In the genomic region with DNA sequence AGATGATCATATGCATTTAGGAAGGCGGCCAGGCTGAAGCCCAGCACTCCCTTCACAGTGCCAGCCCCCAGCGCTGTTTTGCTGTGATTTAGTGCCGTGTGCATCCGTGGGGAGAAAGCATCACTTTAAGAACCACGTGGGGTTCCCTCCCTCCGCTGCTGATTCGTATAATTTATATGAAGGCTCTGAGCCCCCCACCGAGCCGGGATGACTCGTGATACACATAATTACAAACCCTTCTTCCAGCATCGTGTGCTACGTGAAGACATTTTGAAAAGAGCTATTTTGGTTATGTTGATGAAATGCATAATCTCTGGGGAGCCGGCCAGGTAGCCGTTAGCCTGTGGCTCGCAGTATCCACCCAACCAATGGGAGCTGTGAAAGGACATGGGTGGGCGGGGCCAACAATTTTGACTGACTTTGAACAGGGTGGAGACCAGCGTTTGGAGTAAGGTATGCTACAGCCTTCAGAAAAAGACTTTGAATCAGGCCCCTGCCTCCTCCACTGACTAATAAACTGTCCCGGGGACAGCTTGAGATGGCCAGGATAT, we compare ENCODE assay signal across 8 mouse cellular contexts.
A peak's percentile ranks its signal among the peaks of the same experiment; 100 is the strongest.
DNase-seq lines count a peak whose midpoint lies in the region; ATAC-seq and TF ChIP-seq lines count a peak whose summit lies in the region.

No protein-coding gene starts in this region.

- H3K4me2 ChIP-seq in embryonic facial prominence, embryonic 14.5 days (ENCODE audit: low read depth, low read length), result peak overlapping the region; percentile 23; the same call in 1 of the 2 replicates
- H3K4me2 ChIP-seq in neural tube, embryonic 13.5 days, result peak overlapping the region; percentile 35

- no peaks in the 10 kb centered on the region for H3K27me3 ChIP-seq in kidney, adult 2 months (replicated peaks; ENCODE audit: control insufficient read depth, insufficient read depth, low read length)
- no peaks in the 10 kb centered on the region for H3K27me3 ChIP-seq in embryonic facial prominence, embryonic 14.5 days (replicated peaks; ENCODE audit: control insufficient read depth, insufficient read depth, low read length)
- 0 out of 2 replicates have a peak, but pooled peaks cover 4% of the 10 kb centered on the region for H3K27me3 ChIP-seq in neural tube, embryonic 13.5 days

- no peak overlapping the region for H3K9ac ChIP-seq in embryonic facial prominence, embryonic 14.5 days (ENCODE audit: low read depth, low read length)
- H3K9ac ChIP-seq in neural tube, embryonic 13.5 days, result no peak overlapping the region

- TF ChIP-seq CTCF in kidney, adult 2 months (conservative IDR thresholded peaks at IDR 0.05; ENCODE audit: insufficient read depth, insufficient read length, low read depth, low read length), result no peak

- no peaks in the 10 kb centered on the region for H3K36me3 ChIP-seq in kidney, adult 2 months (ENCODE audit: control insufficient read depth, insufficient read depth, low read length)
- no peaks in the 10 kb centered on the region for H3K36me3 ChIP-seq in embryonic facial prominence, embryonic 14.5 days (ENCODE audit: control insufficient read depth, insufficient read depth, low read length)
- H3K36me3 ChIP-seq in neural tube, embryonic 13.5 days, result no peaks in the 10 kb centered on the region

- no peak overlapping the region for H3K4me3 ChIP-seq in kidney, adult 2 months (ENCODE audit: insufficient read depth, low read depth, low read length)
- no peak overlapping the region for H3K4me3 ChIP-seq in embryonic facial prominence, embryonic 14.5 days (ENCODE audit: low read depth, low read length)
- H3K4me3 ChIP-seq in neural tube, embryonic 13.5 days, result 0 out of 2 replicates have a peak overlapping the region, but pooled peaks have one; percentile 2

- H3K4me1 ChIP-seq in kidney, adult 2 months (ENCODE audit: control insufficient read depth, insufficient read depth, low read length), result no peaks in the 10 kb centered on the region
- 0 out of 2 replicates have a peak, but pooled peaks cover 5% of the 10 kb centered on the region for H3K4me1 ChIP-seq in embryonic facial prominence, embryonic 14.5 days (ENCODE audit: control insufficient read depth, insufficient read depth, low read length)
- peaks cover 44% of the 10 kb centered on the region for H3K4me1 ChIP-seq in neural tube, embryonic 13.5 days (replicated peaks)

- no peak overlapping the region for H3K27ac ChIP-seq in kidney, adult 2 months (ENCODE audit: insufficient read depth, low read depth, low read length)
- no peak overlapping the region for H3K27ac ChIP-seq in embryonic facial prominence, embryonic 14.5 days (replicated peaks; ENCODE audit: low read depth, low read length)
- peak overlapping the region; percentile 79 for H3K27ac ChIP-seq in neural tube, embryonic 13.5 days (replicated peaks)

- peak; percentile 42; the same call in 1 of the 2 replicates for ATAC-seq in embryonic facial prominence, embryonic 14.5 days (ENCODE audit: low read depth)
- peak; percentile 83 for ATAC-seq in neural tube, embryonic 13.5 days (ENCODE audit: low read depth)

- no peaks in the 10 kb centered on the region for H3K9me3 ChIP-seq in embryonic facial prominence, embryonic 14.5 days (ENCODE audit: control insufficient read depth, low read length)
- no peaks in the 10 kb centered on the region for H3K9me3 ChIP-seq in neural tube, embryonic 13.5 days

- no peak for TF ChIP-seq POLR2A in kidney, adult 2 months (IDR thresholded peaks at IDR 0.05; ENCODE audit: low read depth, low read length)

- 23% methylated on average over 18 of the region's 18 CpGs for whole genome bisulfite sequencing in kidney, adult 2 months
- WGBS in embryonic facial prominence, embryonic 14.5 days, result 33% methylated on average over 18 of the region's 18 CpGs
- WGBS in neural tube, embryonic 13.5 days, result 12% methylated on average over 18 of the region's 18 CpGs

- DNase-seq in kidney, adult 2 months, result peak; percentile 12
- DNase-seq in kidney, adult 9 months, result no peak
- peak; percentile 31 for DNase-seq in embryonic facial prominence, embryonic 14.5 days (ENCODE audit: low spot score)
- DNase-seq in kidney, postnatal 4 days, result peak; percentile 38 to 59
- no peak for DNase-seq in spleen, adult 12 weeks (ENCODE audit: low spot score)
- DNase-seq in ovary, postnatal 36 days (ENCODE audit: low spot score), result no peak
- no peak for DNase-seq in embryo, embryonic 10.5 days (ENCODE audit: low spot score)

Comparison
In these comparisons a context has a peak if more than half of its experiments do, and no peak if none do; other contexts are left out.
1. DNase-seq: peak in kidney, adult 2 months (single experiment), embryonic facial prominence, embryonic 14.5 days (single experiment) and kidney, postnatal 4 days (2 of 2); none in kidney, adult 9 months (single experiment), spleen, adult 12 weeks (single experiment), ovary, postnatal 36 days (single experiment) and embryo, embryonic 10.5 days (single experiment).